Mouse (Mus musculus) limb, embryonic 15.5 days (tissue): Measurements from ENCODE around the gene Trhr2. TPM values are rescaled to one million over a fixed set of nuclear protein-coding genes. Genes with fewer than 3 reads are reported as not detected.

ENCODE experiments used
- ATAC-seq: fragments of 200-750 bp; cut with Nextera tagmentation; 2 replicates; pipeline ENCODE4 v1.8.0; 2017; ENCODE audit warnings: low read depth, moderate TSS enrichment; ENCODE audit not compliant: insufficient number of reproducible peaks, low FRiP score, low TSS enrichment
- H3K27ac ChIP-seq: fragments of 300-500 bp; sonication (generic); 2 replicates; pipeline ENCODE4 v1.5.1; 2015; ENCODE audit warnings: moderate library complexity, mild to moderate bottlenecking, inconsistent platforms
- H3K27me3 ChIP-seq: fragments of 300-500 bp; sonication (generic); 2 replicates; pipeline ENCODE4 v1.6.1; 2015; ENCODE audit warnings: inconsistent platforms
- H3K36me3 ChIP-seq: fragments of 300-500 bp; sonication (generic); 2 replicates; pipeline ENCODE4 v1.6.1; 2015; ENCODE audit warnings: inconsistent platforms
- H3K4me1 ChIP-seq: fragments of 300-500 bp; sonication (generic); 2 replicates; pipeline ENCODE4 v1.6.1; 2015; ENCODE audit warnings: inconsistent platforms
- H3K4me2 ChIP-seq: fragments of 300-500 bp; sonication (generic); 2 replicates; pipeline ENCODE4 v1.6.1; 2015; ENCODE audit warnings: mild to moderate bottlenecking, inconsistent platforms
- H3K4me3 ChIP-seq: fragments of 300-500 bp; sonication (generic); 2 replicates; pipeline ENCODE4 v1.5.1; 2015; ENCODE audit warnings: mild to moderate bottlenecking, inconsistent platforms
- H3K9ac ChIP-seq: fragments of 300-500 bp; sonication (generic); 2 replicates; pipeline ENCODE4 v1.6.1; 2015; ENCODE audit warnings: inconsistent platforms
- H3K9me3 ChIP-seq: fragments of 300-500 bp; sonication (generic); 2 replicates; pipeline ENCODE4 v1.6.1; 2016; ENCODE audit warnings: inconsistent platforms
- WGBS: fragments of 180-500 bp; shearing (Covaris S2); methylation state at CpG from one replicate; pipeline ENCODE4 v1.1.7; 2015; 5-methylcytosine and 5-hydroxymethylcytosine counted together
- polyA plus RNA-seq: library from polyadenylated mRNA; unstranded; fragments of >200 nt; fragmentation: Nextera tagmentation; extraction: Ambion mirVana; gene quantifications from 2 replicates; pipeline ENCODE4 v1.2.1, GENCODE M21; 2015

Gene Trhr2
- 0.12 and 0.14 TPM in 2 replicates for polyA plus RNA-seq

DNA sequence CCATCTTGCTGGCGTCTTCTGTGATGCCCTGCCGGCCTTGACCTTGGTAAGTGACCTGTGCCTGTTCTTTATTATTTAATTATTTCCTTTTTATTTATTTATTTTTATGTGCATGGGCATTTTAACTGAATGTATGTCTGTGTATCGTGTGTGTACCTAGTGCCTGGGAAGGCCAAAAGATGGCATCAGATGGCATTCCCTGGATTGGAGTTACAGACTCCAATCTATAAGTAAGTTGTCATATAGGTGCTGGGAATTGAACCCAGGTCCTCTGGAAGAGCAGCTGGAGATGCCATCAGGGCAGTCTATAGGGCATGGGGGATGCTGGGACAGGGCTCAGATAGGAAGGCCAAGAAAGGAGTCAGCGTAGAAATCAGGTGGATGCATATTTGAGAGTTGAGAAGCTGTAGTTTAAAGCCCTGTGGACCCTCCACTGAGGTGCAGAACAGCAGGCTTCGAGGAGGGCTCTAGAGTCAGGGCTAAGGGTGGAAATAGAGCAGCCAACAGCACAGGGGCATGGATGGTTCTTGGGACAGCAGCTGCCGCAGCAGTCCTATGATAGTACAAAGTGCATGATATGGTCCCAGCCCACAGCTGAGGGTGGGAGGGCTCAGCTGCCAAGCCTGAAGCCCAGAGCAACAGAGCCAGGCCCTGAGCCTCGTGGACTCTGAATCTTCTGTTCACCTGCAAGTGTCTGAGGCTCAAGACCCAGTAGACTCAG lies at the start of gene Trhr2:
Gene Trhr2 (minus strand): TSS at position 51 of the 721 bp plus-strand sequence.
- no peaks in the 10 kb centered on the region for H3K9me3 ChIP-seq
- ATAC-seq = no peak
- no peaks in the 10 kb centered on the region for H3K36me3 ChIP-seq
- H3K4me3 ChIP-seq = no peak within 1 kb of the TSS
- H3K4me1 ChIP-seq = peaks cover 18% of the 10 kb centered on the region
- H3K9ac ChIP-seq = no peak within 1 kb of the TSS
- H3K27ac ChIP-seq = no peak within 1 kb of the TSS
- peaks cover 30% of the 10 kb centered on the region; the same call in 1 of the 2 replicates for H3K27me3 ChIP-seq
- WGBS = 73% methylated on average over 7 of the region's 7 CpGs
- no peak within 1 kb of the TSS for H3K4me2 ChIP-seq

- Histone ChIP-seq H3K9ac (no peak overlapping the region), H3K27me3 (no peaks in the 10 kb centered on the region), H3K4me2 (no peak overlapping the region), H3K27ac (no peak overlapping the region), H3K9me3 (no peaks in the 10 kb centered on the region), H3K4me3 (no peak overlapping the region), H3K4me1 (no peaks in the 10 kb centered on the region), H3K36me3 (peaks cover 97% of the 10 kb centered on the region)
- WGBS = 88% methylated on average over 7 of the region's 7 CpGs
- ATAC-seq = no peak
Measured at GRCm38 (mm10) chr8:122407678-122408077, 47.1 kb upstream of the Trhr2 start.

DNA sequence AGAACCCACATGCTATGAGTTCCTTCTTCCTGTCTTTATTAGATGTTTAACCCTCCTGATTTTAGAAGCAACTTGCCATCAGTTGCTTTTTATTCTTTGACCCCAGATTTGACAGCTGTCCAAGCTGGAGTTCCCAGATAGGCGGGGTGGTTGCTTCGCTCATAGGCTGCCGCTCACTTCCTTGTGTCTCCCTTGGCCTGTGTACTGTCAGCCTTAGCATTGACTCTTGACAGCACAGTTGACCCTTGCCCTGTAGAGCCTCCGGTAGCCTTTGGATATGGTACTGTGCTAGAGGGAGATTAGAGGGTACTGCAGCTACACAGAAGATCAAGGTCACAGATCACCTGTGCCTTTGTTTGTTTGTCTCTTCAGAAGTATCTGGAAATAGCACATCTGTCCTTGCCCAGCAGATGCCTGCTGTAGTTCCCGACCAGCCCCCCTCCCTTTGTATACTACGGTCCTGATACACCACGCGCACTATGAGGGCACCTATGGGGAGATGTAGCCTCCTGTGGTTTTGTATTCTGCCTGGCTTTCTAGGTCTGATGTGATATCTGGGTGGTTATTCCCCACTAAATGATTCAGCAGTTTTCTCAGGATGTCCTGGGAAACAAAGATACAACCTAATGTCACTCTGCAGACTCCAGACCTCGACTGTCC lies 44.7 kb upstream of the Trhr2 start:
- Histone ChIP-seq H3K36me3 (peaks cover 97% of the 10 kb centered on the region), H3K27ac (no peak overlapping the region), H3K4me1 (no peaks in the 10 kb centered on the region), H3K27me3 (no peaks in the 10 kb centered on the region), H3K9me3 (no peaks in the 10 kb centered on the region), H3K4me3 (no peak overlapping the region), H3K4me2 (no peak overlapping the region), H3K9ac (no peak overlapping the region)
- WGBS = 91% methylated on average over 9 of the region's 9 CpGs
- no peak for ATAC-seq

- 95% methylated on average over 9 of the region's 9 CpGs for WGBS
- Histone ChIP-seq H3K9ac (no peak overlapping the region), H3K4me1 (no peaks in the 10 kb centered on the region), H3K4me3 (no peak overlapping the region), H3K9me3 (no peaks in the 10 kb centered on the region), H3K4me2 (no peak overlapping the region), H3K36me3 (peaks cover 92% of the 10 kb centered on the region), H3K27me3 (no peaks in the 10 kb centered on the region), H3K27ac (no peak overlapping the region)
- ATAC-seq = no peak
Measured at GRCm38 (mm10) chr8:122398186-122398585, 37.6 kb upstream of the Trhr2 start.

- Histone ChIP-seq H3K4me1 (no peaks in the 10 kb centered on the region), H3K27me3 (no peaks in the 10 kb centered on the region), H3K36me3 (peaks cover 86% of the 10 kb centered on the region), H3K4me3 (no peak overlapping the region), H3K9ac (no peak overlapping the region), H3K27ac (no peak overlapping the region), H3K9me3 (no peaks in the 10 kb centered on the region), H3K4me2 (no peak overlapping the region)
- ATAC-seq = no peak
- WGBS = 83% methylated on average over 6 of the region's 6 CpGs
Measured at GRCm38 (mm10) chr8:122395291-122395690, 34.7 kb upstream of the Trhr2 start.

- H3K4me1 ChIP-seq = no peaks in the 10 kb centered on the region
- H3K27ac ChIP-seq = no peak overlapping the region
- H3K36me3 ChIP-seq = peaks cover 84% of the 10 kb centered on the region
- H3K9me3 ChIP-seq = no peaks in the 10 kb centered on the region
- H3K9ac ChIP-seq = no peak overlapping the region
- no peak overlapping the region for H3K4me3 ChIP-seq
- no peak overlapping the region for H3K4me2 ChIP-seq
- ATAC-seq = no peak
- H3K27me3 ChIP-seq = no peaks in the 10 kb centered on the region
Measured at GRCm38 (mm10) chr8:122393717-122394116, 33.2 kb upstream of the Trhr2 start.

GRCm38 (mm10) chr8:122390758-122391157 lies 30.2 kb upstream of the Trhr2 start:
- no peaks in the 10 kb centered on the region for H3K9me3 ChIP-seq
- no peaks in the 10 kb centered on the region for H3K4me1 ChIP-seq
- WGBS = 90% methylated on average over 3 of the region's 3 CpGs
- no peak overlapping the region for H3K9ac ChIP-seq
- no peak overlapping the region for H3K4me3 ChIP-seq
- no peaks in the 10 kb centered on the region for H3K27me3 ChIP-seq
- peaks cover 91% of the 10 kb centered on the region for H3K36me3 ChIP-seq
- no peak overlapping the region for H3K27ac ChIP-seq
- H3K4me2 ChIP-seq = no peak overlapping the region
- no peak for ATAC-seq

- no peaks in the 10 kb centered on the region for H3K4me1 ChIP-seq
- no peak overlapping the region for H3K4me3 ChIP-seq
- no peak overlapping the region for H3K9ac ChIP-seq
- 85% methylated on average over 3 of the region's 3 CpGs for WGBS
- no peak for ATAC-seq
- H3K9me3 ChIP-seq = no peaks in the 10 kb centered on the region
- H3K4me2 ChIP-seq = no peak overlapping the region
- no peaks in the 10 kb centered on the region for H3K27me3 ChIP-seq
- peaks cover 90% of the 10 kb centered on the region for H3K36me3 ChIP-seq
- no peak overlapping the region for H3K27ac ChIP-seq
Measured at GRCm38 (mm10) chr8:122389357-122389756, 28.8 kb upstream of the Trhr2 start.

DNA sequence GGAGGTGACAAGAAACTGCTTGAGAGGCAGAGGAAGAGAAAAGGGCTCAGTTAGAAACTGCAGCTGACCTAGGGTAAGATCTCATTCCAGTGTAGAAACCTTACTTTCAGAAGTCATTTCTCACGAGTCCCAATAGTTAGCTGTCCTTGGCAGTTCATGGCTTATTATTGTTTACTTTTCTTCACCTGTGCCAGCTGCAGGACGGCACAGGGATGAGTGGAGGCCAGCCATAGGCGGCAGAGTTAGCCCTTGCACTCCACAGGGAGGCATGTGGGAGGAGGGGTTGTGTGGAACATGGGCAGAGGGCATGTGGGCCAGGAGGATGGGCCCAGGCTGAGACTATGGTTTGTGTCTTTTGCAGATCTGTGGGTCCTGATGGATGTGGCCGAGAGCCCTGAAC lies 22.5 kb upstream of the Trhr2 start:
- H3K27me3 ChIP-seq = no peaks in the 10 kb centered on the region
- H3K4me3 ChIP-seq = no peak overlapping the region
- 74% methylated on average over 4 of the region's 4 CpGs for WGBS
- H3K36me3 ChIP-seq = peaks cover 68% of the 10 kb centered on the region
- no peaks in the 10 kb centered on the region for H3K9me3 ChIP-seq
- H3K9ac ChIP-seq = no peak overlapping the region
- no peak overlapping the region for H3K4me2 ChIP-seq
- peaks cover 6% of the 10 kb centered on the region for H3K4me1 ChIP-seq
- no peak overlapping the region for H3K27ac ChIP-seq
- no peak for ATAC-seq

DNA sequence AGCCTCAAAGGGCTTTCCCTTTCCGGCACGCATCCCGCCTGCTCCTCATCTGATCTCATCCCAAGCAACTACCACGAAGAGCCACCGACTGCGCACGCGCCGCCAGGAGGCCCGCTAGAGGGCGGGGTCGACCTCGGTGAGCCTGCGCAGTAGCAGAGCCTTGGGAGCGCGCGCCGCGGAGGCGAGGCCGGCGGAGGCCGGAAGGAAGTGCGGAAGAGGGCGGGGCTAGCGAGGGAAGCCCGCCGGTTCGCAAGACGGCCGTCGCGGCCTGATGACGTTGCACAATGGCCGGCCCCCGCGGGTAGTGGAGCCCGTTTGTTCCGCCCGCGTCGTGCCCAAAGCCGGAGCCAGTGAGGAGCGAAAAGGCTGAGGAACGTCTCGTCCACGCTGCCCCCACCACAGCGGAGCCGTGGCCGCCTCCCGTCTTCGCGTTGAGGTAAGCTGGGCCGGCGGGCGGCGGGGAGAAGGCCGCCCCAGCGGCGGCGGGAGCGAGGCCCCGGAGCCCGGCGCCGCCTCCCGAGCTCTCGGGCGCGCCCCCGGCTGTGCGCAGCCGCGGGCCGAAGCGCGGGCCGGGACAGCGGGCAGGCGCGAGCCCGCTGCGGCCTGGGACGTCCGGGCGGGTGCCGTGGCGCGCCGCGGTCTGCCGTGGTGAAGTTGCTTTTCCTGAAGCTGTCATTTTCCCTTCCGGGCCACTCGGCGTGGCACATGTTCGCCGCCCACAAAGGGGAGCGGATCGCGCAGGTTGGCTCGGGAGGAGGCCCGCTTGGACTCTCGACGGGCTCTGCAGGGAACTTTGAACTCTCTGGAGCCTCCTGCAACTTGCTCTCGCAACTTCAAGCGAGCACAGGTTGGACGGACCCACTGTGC lies 16.1 kb upstream of the Trhr2 start, which contains the start of gene Zc3h18:
Gene Zc3h18 (plus strand): TSS at position 245 of the 867 bp plus-strand sequence.
- Histone ChIP-seq H3K9ac (peak within 1 kb of the TSS; percentile 86), H3K4me1 (peaks cover 19% of the 10 kb centered on the region)
- peak; percentile 91 for ATAC-seq

DNA sequence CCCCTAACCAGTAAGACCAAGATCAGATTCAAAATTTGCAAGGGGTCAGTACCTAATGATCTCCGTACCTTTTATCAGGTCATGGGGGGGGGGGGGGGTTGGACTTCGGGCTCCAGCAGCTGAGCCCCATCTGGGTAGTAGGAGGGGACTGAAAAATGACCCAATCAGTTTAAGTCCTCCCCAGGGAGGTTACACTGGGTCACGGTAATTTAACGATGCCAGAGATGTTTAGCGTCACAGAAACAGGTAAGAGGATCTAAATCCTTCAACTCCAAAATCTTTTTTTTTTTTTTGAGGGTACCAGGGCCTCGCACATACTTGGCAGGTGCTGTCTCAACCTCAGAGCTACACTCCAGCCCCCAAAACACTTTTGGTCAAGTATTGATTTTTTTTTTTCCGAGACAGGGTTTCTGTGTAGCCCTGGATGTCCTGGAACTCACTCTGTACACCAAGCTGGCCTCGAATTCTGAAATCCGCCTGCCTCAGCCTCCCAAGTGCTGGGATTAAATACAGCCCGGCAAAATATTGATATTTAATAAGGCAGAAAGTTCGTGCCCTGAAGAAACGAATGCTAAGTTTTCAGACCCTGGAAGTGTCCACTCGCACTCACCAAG lies 15.3 kb upstream of the Trhr2 start:
- H3K9me3 ChIP-seq = no peaks in the 10 kb centered on the region
- no peak for ATAC-seq
- H3K4me1 ChIP-seq = peaks cover 19% of the 10 kb centered on the region
- 16% methylated on average over 13 of the region's 13 CpGs for WGBS
- peak overlapping the region; percentile 74 for H3K4me2 ChIP-seq
- H3K36me3 ChIP-seq = peaks cover 17% of the 10 kb centered on the region
- 0 out of 2 replicates have a peak overlapping the region, but pooled peaks have one; percentile 10 for H3K9ac ChIP-seq
- peak overlapping the region; percentile 63 for H3K27ac ChIP-seq
- H3K4me3 ChIP-seq = peak overlapping the region; percentile 85
- no peaks in the 10 kb centered on the region for H3K27me3 ChIP-seq

More for the DNA sequence above, 16.1 kb upstream of the Trhr2 start, which contains the start of gene Zc3h18:
- peak within 1 kb of the TSS; percentile 74 for H3K4me2 ChIP-seq
- H3K9me3 ChIP-seq = no peaks in the 10 kb centered on the region
- H3K36me3 ChIP-seq = peaks cover 19% of the 10 kb centered on the region
- under 1% methylated on average over 101 of the region's 107 CpGs for WGBS
- peak within 1 kb of the TSS; percentile 96 for H3K27ac ChIP-seq
- no peaks in the 10 kb centered on the region for H3K27me3 ChIP-seq
- H3K4me3 ChIP-seq = peak within 1 kb of the TSS; percentile 85
